Mouse (Mus musculus) heart, embryonic 12.5 days (tissue): ENCODE data around the gene Gipc3. TPM values are rescaled to one million over a fixed set of nuclear protein-coding genes. Genes with fewer than 3 reads are reported as not detected.

Experiments
- ATAC-seq: fragments of 200-750 bp; cut with Nextera tagmentation; 2 replicates; pipeline ENCODE4 v1.8.0; 2017; ENCODE audit warnings: moderate TSS enrichment, moderate library complexity; ENCODE audit not compliant: insufficient number of reproducible peaks, low FRiP score
- H3K27ac ChIP-seq: fragments of 300-500 bp; sonication (generic); 2 replicates; pipeline ENCODE4 v1.5.1; 2016; ENCODE audit warnings: mild to moderate bottlenecking, moderate library complexity; ENCODE audit not compliant: poor library complexity, severe bottlenecking
- H3K27me3 ChIP-seq: fragments of 300-500 bp; sonication (generic); replicated peaks from 2 replicates; pipeline ENCODE4 v1.6.1; 2016; ENCODE audit warnings: mild to moderate bottlenecking, moderate library complexity
- H3K36me3 ChIP-seq: fragments of 300-500 bp; sonication (generic); 2 replicates; pipeline ENCODE4 v1.6.1; 2016; ENCODE audit warnings: mild to moderate bottlenecking, moderate library complexity
- H3K4me1 ChIP-seq: fragments of 300-500 bp; sonication (generic); replicated peaks from 2 replicates; pipeline ENCODE4 v1.6.1; 2016; ENCODE audit warnings: mild to moderate bottlenecking
- H3K4me2 ChIP-seq: fragments of 300-500 bp; sonication (generic); 2 replicates; pipeline ENCODE4 v1.6.1; 2016; ENCODE audit warnings: mild to moderate bottlenecking, moderate library complexity
- H3K4me3 ChIP-seq: fragments of 300-500 bp; sonication (generic); 2 replicates; pipeline ENCODE4 v1.5.1; 2016; ENCODE audit warnings: mild to moderate bottlenecking
- H3K9ac ChIP-seq: fragments of 300-500 bp; sonication (generic); 2 replicates; pipeline ENCODE4 v1.6.1; 2016; ENCODE audit warnings: mild to moderate bottlenecking, moderate library complexity
- H3K9me3 ChIP-seq: fragments of 300-500 bp; sonication (generic); replicated peaks from 2 replicates; pipeline ENCODE4 v1.6.1; 2016; ENCODE audit warnings: mild to moderate bottlenecking, moderate library complexity
- WGBS: fragments of 180-500 bp; shearing (Covaris S2); methylation state at CpG from one replicate; pipeline ENCODE4 v1.1.7; 2016; 5-methylcytosine and 5-hydroxymethylcytosine counted together
- polyA plus RNA-seq: library from polyadenylated mRNA; unstranded; fragments of >200 nt; fragmentation: Nextera tagmentation; extraction: Ambion mirVana; gene quantifications from 2 replicates; pipeline ENCODE4 v1.2.1, GENCODE M21; 2016

Gipc3 gene
- polyA plus RNA-seq, 1 experiment from 2014 or later, result not detected

DNA sequence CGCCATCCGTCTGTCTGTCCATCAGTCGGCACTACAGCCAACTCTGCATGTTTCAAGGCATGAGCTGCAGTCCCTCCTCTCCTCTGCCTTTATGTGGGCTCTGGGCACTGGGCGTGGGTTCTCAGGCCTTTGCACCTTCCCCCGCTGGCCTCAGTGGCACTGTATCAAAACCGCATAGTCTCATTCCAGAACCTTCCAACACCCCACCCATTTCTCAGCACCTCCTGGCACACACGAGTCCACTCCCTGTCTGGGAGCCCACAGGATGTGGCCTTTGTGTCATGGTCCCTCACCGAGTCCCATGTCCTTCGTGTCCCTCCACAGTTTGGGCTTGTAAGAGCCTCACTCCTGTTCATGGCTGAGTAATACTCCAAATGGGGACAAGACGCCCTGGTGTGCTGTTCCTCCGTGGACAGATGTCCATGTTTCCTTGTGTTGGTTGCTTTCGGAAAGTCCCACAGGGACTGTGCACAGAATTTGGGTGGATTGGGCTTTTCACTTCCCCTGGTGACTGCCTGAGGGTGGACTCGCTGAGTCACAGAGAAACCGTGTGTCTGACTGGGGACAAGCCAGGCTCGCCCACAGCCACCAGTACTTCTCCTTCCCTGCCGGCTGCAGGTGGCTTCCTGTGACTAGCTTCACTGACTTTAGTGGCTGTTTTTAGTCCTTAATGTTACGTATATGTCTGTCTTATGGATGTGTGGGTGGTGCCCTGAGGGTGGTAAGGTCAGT is 44.5 kb downstream of the Gipc3 start:
- Histone ChIP-seq H3K9ac (no peak overlapping the region), H3K4me3 (no peak overlapping the region), H3K36me3 (no peaks in the 10 kb centered on the region), H3K27ac (0 out of 2 replicates have a peak overlapping the region, but pooled peaks have one; percentile 70), H3K27me3 (no peaks in the 10 kb centered on the region), H3K9me3 (no peaks in the 10 kb centered on the region), H3K4me1 (peaks cover 88% of the 10 kb centered on the region), H3K4me2 (no peak overlapping the region)
- ATAC-seq, result no peak
- 89% methylated on average over 17 of the region's 17 CpGs for WGBS

DNA sequence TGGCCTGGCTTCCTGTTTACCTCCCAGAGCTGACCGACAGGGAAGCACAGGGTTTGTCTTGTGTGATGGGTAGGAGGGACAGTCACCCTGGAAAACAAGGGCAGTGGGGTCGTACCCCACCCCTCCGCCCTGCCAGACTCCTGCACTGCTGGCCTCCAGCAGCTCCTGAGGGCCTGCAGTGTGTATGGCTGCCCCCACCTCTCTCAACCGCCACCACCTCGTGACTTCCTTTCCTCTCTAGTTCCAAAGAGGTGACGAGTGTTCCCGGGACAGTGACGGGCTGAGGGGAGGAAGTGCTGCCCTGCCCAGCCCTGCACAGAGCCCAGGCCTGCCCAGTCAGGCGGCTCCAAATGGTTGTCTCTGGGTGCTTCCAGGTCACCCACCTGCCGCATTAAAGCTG is 45.2 kb downstream of the Gipc3 start:
- ATAC-seq, result peak; percentile 37; the same call in 1 of the 2 replicates
- peaks cover 83% of the 10 kb centered on the region for H3K4me1 ChIP-seq
- 34% methylated on average over 10 of the region's 10 CpGs for WGBS
- peak overlapping the region; percentile 49 for H3K9ac ChIP-seq
- H3K9me3 ChIP-seq, result no peaks in the 10 kb centered on the region
- peak overlapping the region; percentile 70 for H3K27ac ChIP-seq
- H3K27me3 ChIP-seq, result no peaks in the 10 kb centered on the region
- no peak overlapping the region for H3K4me3 ChIP-seq
- H3K4me2 ChIP-seq, result peak overlapping the region; percentile 11; the same call in 1 of the 2 replicates
- H3K36me3 ChIP-seq, result no peaks in the 10 kb centered on the region

DNA sequence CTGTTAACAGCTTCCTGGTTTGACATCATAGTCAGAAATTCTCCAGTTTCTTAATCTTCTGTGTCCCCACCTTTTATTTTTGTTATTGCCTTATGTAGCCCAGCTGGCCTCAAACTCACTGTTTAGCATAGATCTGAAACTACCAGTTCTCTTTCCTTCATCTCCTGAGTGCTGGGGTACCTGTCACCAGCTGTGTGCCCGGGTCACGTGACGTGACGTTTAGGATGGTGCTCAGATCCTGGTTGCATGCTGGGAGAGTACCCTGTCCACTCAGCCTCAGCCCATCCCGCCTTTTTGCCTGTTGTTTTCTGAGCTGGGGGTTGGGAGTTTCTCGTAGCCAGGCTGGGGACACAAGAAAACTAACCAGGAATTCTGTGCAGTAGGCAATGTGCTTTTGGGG is 45.8 kb downstream of the Gipc3 start:
- Histone ChIP-seq H3K4me1 (peaks cover 77% of the 10 kb centered on the region), H3K9ac (peak overlapping the region; percentile 49), H3K36me3 (no peaks in the 10 kb centered on the region), H3K27me3 (no peaks in the 10 kb centered on the region), H3K9me3 (no peaks in the 10 kb centered on the region), H3K4me3 (no peak overlapping the region), H3K4me2 (peak overlapping the region; percentile 11; the same call in 1 of the 2 replicates), H3K27ac (peak overlapping the region; percentile 70)
- WGBS, result 77% methylated on average over 6 of the region's 6 CpGs
- ATAC-seq, result no peak

DNA sequence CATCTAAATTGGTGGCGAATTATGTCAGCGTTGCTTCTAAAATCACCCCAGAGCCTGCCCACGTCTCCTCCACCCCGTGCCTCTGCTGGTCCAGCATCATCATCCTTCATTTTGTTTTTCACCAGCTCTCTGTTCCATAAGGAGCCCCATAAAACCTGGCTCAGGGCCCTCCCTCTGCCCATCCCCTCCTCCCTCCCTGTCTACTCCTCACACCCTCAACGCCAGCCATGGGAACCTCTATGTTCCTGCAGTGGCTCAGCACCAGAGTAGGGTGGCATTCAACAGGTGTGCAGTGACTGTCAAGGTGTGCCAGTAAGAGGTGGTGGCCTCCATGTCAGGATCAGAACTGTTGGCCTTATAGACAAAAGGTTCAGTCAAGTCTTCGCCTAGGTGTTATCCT is 47.9 kb downstream of the Gipc3 start:
- Histone ChIP-seq H3K9me3 (no peaks in the 10 kb centered on the region), H3K27ac (no peak overlapping the region), H3K9ac (peak overlapping the region; percentile 89; the same call in 1 of the 2 replicates), H3K4me1 (peaks cover 69% of the 10 kb centered on the region), H3K27me3 (peaks cover 13% of the 10 kb centered on the region), H3K4me3 (no peak overlapping the region), H3K36me3 (no peaks in the 10 kb centered on the region), H3K4me2 (0 out of 2 replicates have a peak overlapping the region, but pooled peaks have one; percentile 87)
- 89% methylated on average over 6 of the region's 6 CpGs for WGBS
- ATAC-seq, result no peak

DNA sequence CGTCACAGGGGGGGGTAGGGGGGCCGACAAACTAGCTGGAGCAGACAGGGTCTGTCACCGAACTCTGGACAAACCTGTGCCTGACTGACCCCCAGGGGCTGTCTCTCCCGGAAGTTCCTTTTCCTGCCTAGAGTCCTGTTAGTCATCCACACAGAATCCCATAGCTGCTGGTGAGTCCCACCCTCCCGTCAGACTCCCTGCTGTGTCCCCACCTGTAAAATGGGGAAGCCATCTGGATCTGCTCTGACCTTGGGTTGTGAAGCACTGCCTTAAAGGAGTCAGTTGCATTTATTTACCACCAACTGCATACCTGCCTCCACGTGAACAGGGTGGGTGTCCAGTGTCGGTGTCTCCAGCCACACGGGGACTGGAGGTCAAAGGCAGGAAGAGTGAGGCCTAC is 48.6 kb downstream of the Gipc3 start:
- Histone ChIP-seq H3K9ac (peak overlapping the region; percentile 89), H3K9me3 (no peaks in the 10 kb centered on the region), H3K4me3 (peak overlapping the region; percentile 74), H3K27me3 (peaks cover 21% of the 10 kb centered on the region), H3K36me3 (no peaks in the 10 kb centered on the region), H3K4me2 (peak overlapping the region; percentile 87), H3K27ac (no peak overlapping the region), H3K4me1 (peaks cover 61% of the 10 kb centered on the region)
- 48% methylated on average over 8 of the region's 8 CpGs for WGBS
- no peak for ATAC-seq

DNA sequence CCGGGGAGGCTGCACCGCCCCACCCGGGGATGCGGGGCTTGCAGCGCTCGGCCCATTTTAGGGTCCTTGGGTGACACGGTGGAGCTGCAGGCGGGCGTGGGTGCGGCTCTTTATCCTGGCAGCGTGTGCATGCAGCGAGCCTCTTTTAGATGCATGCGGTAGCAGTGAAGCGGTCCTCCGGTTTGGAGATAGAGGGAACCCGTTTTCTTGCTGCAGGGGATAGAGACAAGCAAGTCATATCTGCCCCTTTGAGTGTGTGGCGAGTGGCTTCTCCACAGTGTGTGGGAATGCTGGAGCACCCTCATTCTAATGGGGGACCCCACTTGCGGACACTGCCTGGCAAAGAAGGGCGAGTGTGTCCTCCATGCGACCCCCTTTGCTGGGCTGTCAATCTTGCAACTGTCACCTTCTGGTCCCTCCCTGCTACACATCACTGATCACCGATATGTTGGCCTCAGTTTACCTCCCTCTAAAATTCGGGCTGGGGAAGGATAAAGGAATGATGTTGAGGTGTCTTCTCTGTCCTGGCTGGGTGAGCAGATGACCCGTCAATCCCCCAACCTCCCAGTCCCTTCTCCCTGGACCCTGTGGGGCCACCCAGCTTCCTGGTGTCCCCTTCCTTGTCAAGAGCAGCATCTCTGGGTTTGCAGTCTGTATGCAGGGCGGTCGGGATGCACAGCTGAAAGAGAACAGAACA is 49.6 kb downstream of the Gipc3 start:
- Histone ChIP-seq H3K36me3 (no peaks in the 10 kb centered on the region), H3K4me1 (peaks cover 52% of the 10 kb centered on the region), H3K27ac (peak overlapping the region; percentile 68; the same call in 1 of the 2 replicates), H3K27me3 (peaks cover 28% of the 10 kb centered on the region), H3K9me3 (no peaks in the 10 kb centered on the region), H3K9ac (peak overlapping the region; percentile 89), H3K4me3 (peak overlapping the region; percentile 74), H3K4me2 (peak overlapping the region; percentile 87)
- WGBS, result 3% methylated on average over 25 of the region's 25 CpGs
- ATAC-seq, result no peak

DNA sequence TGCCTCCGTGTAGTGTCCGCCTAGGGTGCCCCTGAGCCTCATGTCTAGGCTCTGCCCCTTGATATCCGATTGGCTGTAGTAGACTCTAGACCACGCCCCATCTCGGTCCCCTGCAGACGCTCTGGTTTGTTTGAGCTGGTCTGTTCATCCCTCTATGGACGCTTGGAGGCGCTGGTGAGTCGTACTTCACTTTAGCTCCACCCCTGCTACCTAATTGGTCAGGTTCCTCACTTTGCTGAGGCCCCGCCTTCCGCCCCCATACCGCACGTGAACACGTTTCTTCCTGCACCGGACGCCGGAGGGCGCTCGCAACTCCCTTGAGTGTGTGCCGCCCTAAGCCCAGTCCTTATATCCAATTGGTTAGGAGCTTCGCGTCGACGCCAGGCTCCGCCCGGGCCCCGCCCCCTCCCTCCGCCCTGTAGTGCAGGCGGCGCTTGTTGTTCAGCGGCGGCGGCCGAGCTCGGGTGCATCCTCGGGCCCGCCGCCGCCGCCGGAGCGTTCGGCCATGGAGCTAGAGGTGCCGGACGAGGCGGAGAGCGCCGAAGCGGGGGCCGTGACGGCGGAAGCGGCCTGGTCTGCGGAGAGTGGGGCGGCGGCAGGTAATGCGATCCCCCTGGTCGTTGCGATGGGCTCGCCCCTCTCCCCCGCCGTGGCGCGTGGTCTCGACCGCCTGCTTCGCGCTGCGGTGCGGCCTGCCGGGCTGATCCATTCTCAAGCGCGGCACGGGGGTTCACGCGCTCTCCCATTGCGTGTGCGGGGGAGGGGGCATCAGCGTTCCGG is 50.3 kb downstream of the Gipc3 start, which contains the start of gene Pip5k1c:
TSS of gene Pip5k1c (plus strand) at position 410 of the 780 bp plus-strand sequence.
- no peaks in the 10 kb centered on the region for H3K9me3 ChIP-seq
- H3K9ac ChIP-seq, result peak within 1 kb of the TSS; percentile 89
- peak within 1 kb of the TSS; percentile 68 for H3K27ac ChIP-seq
- peaks cover 35% of the 10 kb centered on the region for H3K27me3 ChIP-seq
- peak; percentile 96 for ATAC-seq
- peak within 1 kb of the TSS; percentile 87 for H3K4me2 ChIP-seq
- peak within 1 kb of the TSS; percentile 74 for H3K4me3 ChIP-seq
- no peaks in the 10 kb centered on the region for H3K36me3 ChIP-seq
- peaks cover 44% of the 10 kb centered on the region for H3K4me1 ChIP-seq
- WGBS, result under 1% methylated on average over 80 of the region's 80 CpGs

DNA sequence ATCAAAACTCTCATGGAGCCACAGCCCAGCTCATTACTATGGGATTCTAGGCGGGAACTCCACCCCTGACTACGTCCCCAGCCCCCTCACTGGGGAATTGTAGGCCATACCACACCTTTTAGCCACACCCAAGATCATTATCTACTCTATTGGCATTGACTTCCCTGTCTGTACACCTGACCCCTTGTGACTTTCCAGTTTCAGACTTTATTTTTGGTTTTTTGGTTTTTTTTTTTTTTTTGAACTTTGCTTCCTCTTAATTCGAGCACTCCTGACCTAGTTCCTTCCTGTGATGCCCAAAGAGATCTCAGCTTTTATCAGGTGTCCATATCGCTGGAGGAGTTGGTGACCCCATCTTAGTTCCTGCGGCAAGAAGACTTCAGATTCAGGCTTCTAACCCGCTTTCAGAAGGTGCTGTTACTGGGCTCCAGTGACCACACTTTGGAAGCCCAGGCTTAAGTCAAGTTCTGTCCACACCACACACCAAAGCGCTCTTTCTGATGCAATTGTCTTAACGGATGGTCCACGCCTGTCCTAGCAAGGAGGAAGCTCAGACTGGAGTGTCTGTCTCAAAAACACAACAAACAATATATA is 51.5 kb downstream of the Gipc3 start, which contains the start of gene Tjp3:
TSS of gene Tjp3 (minus strand) at position 71 of the 594 bp plus-strand sequence.
- H3K9me3 ChIP-seq, result no peaks in the 10 kb centered on the region
- no peak within 1 kb of the TSS for H3K9ac ChIP-seq
- WGBS, result 72% methylated on average over 9 of the region's 9 CpGs
- no peak for ATAC-seq
- peaks cover 44% of the 10 kb centered on the region for H3K27me3 ChIP-seq
- peak within 1 kb of the TSS; percentile 87; the same call in 1 of the 2 replicates for H3K4me2 ChIP-seq
- peaks cover 38% of the 10 kb centered on the region for H3K4me1 ChIP-seq
- H3K4me3 ChIP-seq, result no peak within 1 kb of the TSS
- H3K36me3 ChIP-seq, result no peaks in the 10 kb centered on the region
- H3K27ac ChIP-seq, result no peak within 1 kb of the TSS

DNA sequence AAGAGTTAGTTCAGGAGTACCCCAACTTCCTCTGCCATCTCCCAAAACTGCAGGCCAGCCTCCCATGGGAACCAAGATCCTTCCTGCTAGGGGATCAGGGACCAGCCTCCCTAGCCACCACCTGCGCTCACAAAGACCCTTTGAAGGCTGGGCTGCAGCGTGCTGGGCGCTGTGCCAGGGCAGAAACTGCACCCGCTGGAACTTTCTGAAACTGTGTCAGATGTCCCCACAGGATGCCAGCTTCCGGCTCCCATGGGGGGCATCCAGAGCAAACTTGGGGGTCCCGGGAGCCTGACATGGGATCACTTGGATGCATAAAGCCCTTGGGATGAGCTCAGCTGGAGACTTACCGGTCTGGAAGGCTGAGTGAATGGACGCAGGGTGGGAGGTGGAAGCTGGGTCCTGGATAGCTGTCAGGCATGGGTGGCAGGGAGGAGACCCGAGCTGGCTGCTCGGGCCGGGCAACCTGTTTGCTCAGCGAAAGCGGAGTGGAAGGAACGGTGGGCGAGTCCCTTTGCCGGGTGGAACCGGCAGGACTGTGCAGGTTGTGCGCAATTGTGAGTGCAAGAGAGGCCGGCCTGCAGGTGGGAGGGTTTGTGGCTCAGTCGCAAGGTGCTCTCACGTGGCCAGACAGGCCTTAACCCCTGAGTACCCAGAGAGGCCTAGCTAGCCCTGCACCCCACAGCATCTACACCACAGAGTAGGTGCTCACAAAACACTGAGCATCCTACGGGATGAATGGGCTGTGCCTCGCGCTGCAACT is 52.2 kb downstream of the Gipc3 start:
- H3K9ac ChIP-seq, result no peak overlapping the region
- no peaks in the 10 kb centered on the region for H3K36me3 ChIP-seq
- H3K4me2 ChIP-seq, result no peak overlapping the region
- H3K4me3 ChIP-seq, result no peak overlapping the region
- ATAC-seq, result no peak
- no peaks in the 10 kb centered on the region for H3K9me3 ChIP-seq
- peaks cover 36% of the 10 kb centered on the region for H3K4me1 ChIP-seq
- 18% methylated on average over 24 of the region's 24 CpGs for WGBS
- no peak overlapping the region for H3K27ac ChIP-seq
- H3K27me3 ChIP-seq, result peaks cover 44% of the 10 kb centered on the region

DNA sequence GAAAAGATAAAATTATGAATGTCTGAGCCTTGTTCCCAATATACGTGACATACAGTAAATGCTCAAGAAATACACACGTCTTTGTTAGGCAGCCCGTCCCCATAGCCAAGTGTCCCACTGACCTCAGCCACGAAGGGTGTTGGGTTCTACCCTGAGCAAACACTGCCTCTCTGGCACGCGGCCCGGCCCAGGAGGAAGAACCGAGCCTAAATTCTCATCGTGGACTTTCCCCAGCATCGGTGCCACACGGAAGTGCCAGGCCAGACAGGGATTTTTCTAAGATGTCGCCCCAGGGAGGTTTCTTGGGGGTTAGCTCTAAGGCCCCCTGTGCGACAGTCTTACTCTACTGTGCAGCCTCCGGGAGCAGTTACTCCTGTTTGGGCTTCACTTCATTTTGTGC is 53.3 kb downstream of the Gipc3 start:
- no peak overlapping the region for H3K9ac ChIP-seq
- H3K4me2 ChIP-seq, result no peak overlapping the region
- peaks cover 31% of the 10 kb centered on the region for H3K4me1 ChIP-seq
- H3K4me3 ChIP-seq, result no peak overlapping the region
- H3K27me3 ChIP-seq, result peaks cover 51% of the 10 kb centered on the region
- no peak overlapping the region for H3K27ac ChIP-seq
- H3K9me3 ChIP-seq, result no peaks in the 10 kb centered on the region
- WGBS, result 66% methylated on average over 14 of the region's 14 CpGs
- no peaks in the 10 kb centered on the region for H3K36me3 ChIP-seq
- no peak for ATAC-seq
